Mouse (Mus musculus) myocyte (in vitro differentiated cells): ENCODE measurements around the gene Hapln1.

ENCODE experiments used
- CEBPB ChIP-seq: IDR thresholded peaks from 2 replicates; pipeline ENCODE4 v1.6.1; 2011; ENCODE audit warnings: mild to moderate bottlenecking, moderate library complexity; ENCODE audit not compliant: poor library complexity, insufficient read depth, severe bottlenecking
- POLR2A ChIP-seq: IDR thresholded peaks from one replicate; pipeline ENCODE4 v1.6.1; 2011; ENCODE audit warnings: low read depth, mild to moderate bottlenecking, control low read depth, moderate library complexity; ENCODE audit not compliant: insufficient read length
- TCF12 ChIP-seq: IDR thresholded peaks from one replicate; pipeline ENCODE4 v1.6.1; 2011; ENCODE audit warnings: mild to moderate bottlenecking, control low read depth; ENCODE audit not compliant: poor library complexity, insufficient read depth, severe bottlenecking
- TCF3 ChIP-seq: IDR thresholded peaks from one replicate; pipeline ENCODE4 v1.6.1; 2011; ENCODE audit warnings: low read depth, control low read depth; ENCODE audit not compliant: insufficient read length

DNA sequence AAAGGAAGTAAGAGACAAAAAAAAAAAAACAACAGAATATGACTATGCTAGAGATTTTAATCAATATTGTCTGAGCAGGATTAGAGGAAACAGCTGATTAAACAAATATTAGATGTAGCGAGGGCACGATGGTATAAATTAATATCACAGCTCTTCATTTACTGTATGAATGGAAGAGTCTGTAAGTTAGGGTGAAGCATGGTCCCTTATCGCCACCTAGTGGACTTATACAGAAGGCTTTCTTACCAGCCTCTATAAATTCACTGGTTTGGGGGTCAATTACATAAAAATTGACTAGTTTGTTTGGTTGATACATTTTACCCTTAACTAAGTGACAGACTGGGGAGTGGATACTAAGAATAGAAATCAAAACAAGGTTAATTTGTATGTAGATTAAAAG is 3.4 kb downstream of the Hapln1 start:
- TF ChIP-seq POLR2A (no peak), TCF3 (no peak), TCF12 (no peak), CEBPB (no peak)
